Mouse (Mus musculus) cortical plate, adult 2 months (tissue): ENCODE measurements at regions not wholly inside any gene's neighbourhood (a gene's known extent, or its start where the extent isn't known, plus 50 kb on each side); places are given as distances from the start of the nearest gene placed in this dataset.

Experiments
- CTCF ChIP-seq: fragments of 200-500 bp; IDR thresholded peaks from 2 replicates; pipeline ENCODE4 v1.5.1; 2011; ENCODE audit warnings: mild to moderate bottlenecking, control low read depth, low read length; ENCODE audit not compliant: insufficient read depth; ENCODE audit errors: extremely low read depth
- POLR2A ChIP-seq: fragments of 200-500 bp; IDR thresholded peaks from 2 replicates; pipeline ENCODE4 v1.6.1; 2011; ENCODE audit warnings: mild to moderate bottlenecking, low read length, control low read depth; ENCODE audit not compliant: insufficient read depth; ENCODE audit errors: extremely low read depth

- no peak for TF ChIP-seq POLR2A
- TF ChIP-seq CTCF, result no peak
Measured at GRCm38 (mm10) chr13:37142812-37143211, 92.8 kb upstream of the F13a1 start.
